Mouse (Mus musculus) erythroblast, adult 5-6 weeks (primary cell): ENCODE data around the gene Ltbp1. TPM values are rescaled to one million over a fixed set of nuclear protein-coding genes. Genes with fewer than 3 reads are reported as not detected.

Experiments
- ATAC-seq: replicated peaks from 2 replicates; pipeline ENCODE4 v1.8.0; 2016; ENCODE audit warnings: moderate number of reproducible peaks, mild to moderate bottlenecking, moderate TSS enrichment, inconsistent platforms; ENCODE audit not compliant: poor library complexity, low FRiP score, severe bottlenecking
- total RNA-seq, 2 experiments: library from RNA; stranded (forward) in 1 of 2; stranded (reverse) in 1 of 2; fragments of 150-400 nt in 1 of 2; fragments of 200-764, 138-1000 nt in 1 of 2; gene quantifications; 2 replicates each; pipeline versions ENCODE4 v1.2.3 to v1.2.4; 2015 to 2017; ENCODE audit warnings: low replicate concordance in 2 of 2

Gene Ltbp1
- total RNA-seq, 2 experiments from 2014 or later, result 0.51 TPM; not detected in 1

- ATAC-seq, result no peak
These were observed 318.4 kb downstream of the Ltbp1 start for GRCm38 (mm10) chr17:75323766-75324165.

GRCm38 (mm10) chr17:75328102-75328639 lies 322.8 kb downstream of the Ltbp1 start:
- ATAC-seq, result no peak

GRCm38 (mm10) chr17:75330366-75330765 lies 325.0 kb downstream of the Ltbp1 start:
- no peak for ATAC-seq

DNA sequence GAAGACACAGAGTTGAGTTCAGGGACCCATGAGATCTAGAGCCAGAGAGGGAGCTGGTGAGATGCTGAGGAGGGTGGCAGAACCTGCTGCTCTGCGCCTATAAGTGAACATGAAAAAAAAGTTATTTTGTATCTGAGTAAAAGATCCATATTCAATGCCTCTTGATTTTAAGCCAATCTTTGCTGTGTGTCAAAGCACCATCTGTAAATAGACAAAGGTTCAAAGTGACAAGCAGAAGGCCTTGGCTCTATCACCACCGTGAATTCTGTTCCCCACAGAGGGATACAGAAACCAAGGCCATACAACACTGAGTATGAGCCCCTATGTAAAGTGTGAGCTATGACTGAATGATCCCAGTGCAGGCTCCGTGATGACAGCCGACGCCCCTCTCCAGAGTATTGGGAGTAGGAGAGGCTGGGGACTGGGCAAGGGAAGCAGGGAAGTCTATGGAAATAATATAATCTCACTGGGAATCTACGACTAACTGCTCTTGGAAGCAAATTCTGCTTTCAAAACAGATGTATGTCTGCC lies 326.1 kb downstream of the Ltbp1 start:
- no peak for ATAC-seq

- ATAC-seq, result no peak
These were observed 326.9 kb downstream of the Ltbp1 start for GRCm38 (mm10) chr17:75332289-75332688.

DNA sequence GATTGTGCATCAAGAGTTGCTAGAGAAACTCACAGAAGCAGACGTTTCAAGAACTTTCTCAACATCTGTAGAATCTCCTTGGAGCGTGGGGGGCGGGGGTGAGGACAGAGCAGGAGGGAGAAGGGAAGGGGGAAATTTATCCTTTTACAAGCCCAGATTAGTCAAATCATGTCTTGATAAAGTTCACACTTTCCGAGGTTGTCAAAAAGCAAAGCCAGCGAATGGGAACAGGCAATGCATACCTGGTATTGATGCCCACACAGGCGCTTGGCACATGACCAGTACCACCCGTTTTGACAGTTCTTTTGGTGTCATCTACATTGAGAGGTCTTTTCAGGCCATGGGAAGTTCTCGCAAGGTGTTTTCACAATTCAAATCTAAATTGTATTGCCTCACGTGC lies 327.6 kb downstream of the Ltbp1 start:
- ATAC-seq, result no peak

GRCm38 (mm10) chr17:75333759-75334158 lies 328.4 kb downstream of the Ltbp1 start:
- ATAC-seq, result no peak

DNA sequence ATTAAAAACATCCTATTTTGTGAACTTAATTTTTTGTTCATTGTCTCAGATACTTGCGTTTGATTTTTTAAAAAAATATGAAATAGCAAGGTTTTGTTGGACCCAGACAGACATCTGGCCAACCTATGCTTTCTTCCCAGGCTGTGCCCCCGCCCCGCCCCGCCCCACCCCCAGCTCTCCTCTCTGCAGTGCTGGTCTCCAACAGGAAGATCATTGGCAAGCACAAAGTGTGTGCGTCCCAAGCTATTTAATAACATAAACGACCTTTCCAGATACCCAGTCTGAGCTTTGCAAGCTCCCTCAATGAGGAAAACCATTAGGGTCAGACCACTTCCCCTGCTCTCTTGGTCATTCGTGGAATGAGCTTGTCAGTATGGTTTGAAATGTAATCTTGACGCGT lies 330.3 kb downstream of the Ltbp1 start:
- ATAC-seq, result no peak

DNA sequence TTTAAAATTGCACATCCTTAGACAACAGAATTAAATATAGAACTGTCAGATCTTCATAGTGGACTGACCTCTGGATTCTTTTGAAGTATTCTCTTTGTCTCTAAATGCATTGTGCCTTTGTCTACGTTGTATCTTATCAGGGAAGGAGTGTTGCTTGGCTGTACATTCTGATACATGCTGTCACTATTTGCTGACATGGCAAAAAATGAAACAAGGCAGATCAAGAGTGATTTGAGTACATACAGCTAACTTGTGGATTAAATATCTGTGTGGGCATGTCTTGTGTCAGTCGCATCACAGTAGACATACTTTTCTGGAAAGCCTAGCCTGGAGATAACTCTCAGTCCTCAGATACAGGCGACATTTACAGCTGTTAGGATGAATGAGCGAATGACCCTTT lies 335.9 kb downstream of the Ltbp1 start:
- ATAC-seq, result no peak

DNA sequence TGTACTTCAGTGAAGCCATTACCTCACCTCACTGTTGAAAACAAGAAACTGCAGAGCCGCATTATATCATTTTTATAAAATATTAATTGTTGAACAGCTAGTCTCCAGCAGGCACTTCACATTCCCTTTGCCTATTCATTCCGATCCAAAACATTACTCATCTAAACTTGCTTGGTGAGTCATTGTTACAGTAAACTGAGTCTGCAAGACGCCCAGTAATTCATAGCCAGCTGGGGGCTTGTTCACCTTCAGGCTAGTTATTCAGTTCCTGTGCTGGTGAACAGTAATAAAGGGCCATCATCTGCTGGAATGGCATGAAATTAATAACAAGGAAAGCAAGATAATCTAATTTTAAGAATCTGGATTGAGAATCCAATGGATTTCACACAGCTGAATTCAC lies 339.7 kb downstream of the Ltbp1 start:
- no peak for ATAC-seq

DNA sequence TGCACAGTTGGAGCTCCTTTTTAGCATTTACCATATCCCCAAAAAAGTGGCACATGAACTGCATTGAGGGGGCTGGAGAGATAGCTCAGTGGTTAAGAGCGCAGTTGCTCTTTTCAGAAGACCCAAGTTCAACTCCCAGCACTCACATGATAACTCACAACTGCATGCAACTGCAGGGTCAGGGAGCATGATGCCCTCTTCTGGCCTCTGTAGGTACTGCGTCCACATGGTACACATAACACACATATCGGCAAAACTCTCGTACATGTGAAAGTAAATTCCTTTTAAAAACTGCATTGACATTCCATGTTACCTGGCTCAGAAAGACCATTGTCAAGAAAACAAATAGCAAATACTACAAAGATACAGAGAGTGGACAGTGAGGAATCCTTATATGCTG lies 342.0 kb downstream of the Ltbp1 start:
- ATAC-seq, result no peak

DNA sequence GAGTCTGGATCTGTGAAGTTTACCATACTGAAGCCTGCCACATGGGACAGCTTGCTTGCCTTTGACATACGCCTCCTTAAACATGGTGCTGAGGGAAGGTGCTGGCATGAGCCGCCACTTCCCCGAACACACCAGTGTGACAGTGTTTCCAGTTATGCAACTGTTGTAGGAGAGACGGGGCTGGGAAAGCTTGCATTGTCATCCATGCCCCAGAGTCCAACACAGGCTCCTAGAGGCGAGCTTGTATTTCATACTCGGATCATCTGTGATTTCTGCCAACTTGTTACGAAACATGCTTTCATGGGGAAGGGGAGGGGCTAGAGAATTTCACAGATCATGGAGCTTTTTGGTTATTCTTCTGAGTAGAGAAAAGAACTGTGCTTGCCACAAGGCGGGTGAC lies 343.7 kb downstream of the Ltbp1 start:
- ATAC-seq, result no peak

DNA sequence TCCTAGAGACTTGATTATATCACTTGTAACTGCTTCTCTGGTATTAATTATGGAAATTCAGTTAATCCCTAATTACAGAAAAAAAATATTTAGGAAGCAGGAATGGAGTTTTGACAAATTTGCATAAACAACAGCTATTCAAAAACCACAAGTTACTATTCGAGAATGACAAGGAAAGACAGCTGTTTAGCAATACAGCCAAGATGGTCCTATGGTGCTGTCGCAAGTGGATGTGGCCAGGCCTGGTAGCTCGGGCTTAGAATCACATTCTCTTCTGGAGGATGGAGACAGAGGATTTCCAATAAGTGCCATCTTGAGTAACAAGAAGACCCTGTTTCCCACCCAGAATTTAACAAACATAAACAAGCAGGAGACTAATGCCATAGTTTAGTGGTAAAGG lies 344.2 kb downstream of the Ltbp1 start:
- no peak for ATAC-seq

- ATAC-seq, result no peak
These were observed 348.0 kb downstream of the Ltbp1 start for GRCm38 (mm10) chr17:75353323-75353722.

DNA sequence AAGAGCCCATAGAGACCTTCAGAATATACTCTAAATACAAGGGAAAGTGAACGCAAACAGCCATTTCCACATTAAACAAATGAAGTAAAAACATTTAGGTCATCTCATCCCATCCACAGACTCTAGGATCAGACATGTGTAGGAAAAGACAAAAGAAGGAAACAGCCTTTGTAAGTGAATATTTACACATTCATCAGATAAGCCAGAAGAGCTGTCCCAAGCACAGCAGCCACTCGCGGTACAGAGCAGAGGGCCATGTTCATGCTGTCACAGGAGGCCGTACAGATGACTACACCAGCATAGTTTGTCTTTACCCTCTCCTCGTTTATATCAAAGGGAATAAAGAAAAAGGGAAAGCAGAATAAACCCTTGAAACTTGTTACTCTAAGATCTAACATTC lies 350.1 kb downstream of the Ltbp1 start:
- ATAC-seq, result no peak

DNA sequence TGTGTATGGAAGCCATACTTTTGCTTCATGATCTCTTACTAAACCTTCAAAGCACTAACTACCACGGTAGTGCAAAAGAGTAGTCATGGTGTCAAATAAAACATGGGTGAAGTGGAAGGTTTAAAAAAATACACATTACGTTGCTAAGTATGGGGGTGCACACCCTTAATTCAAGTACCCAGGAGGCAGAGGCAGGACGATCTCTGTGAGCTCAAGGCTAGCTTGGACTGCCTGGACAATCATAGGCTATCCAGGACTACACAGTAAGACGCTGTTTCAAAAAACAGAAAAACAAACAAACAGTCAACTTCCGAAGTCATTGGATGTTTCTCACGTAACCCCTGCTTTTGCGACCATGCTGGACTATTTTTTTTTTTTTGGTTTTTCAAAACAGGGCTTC lies 354.7 kb downstream of the Ltbp1 start:
- ATAC-seq, result no peak

DNA sequence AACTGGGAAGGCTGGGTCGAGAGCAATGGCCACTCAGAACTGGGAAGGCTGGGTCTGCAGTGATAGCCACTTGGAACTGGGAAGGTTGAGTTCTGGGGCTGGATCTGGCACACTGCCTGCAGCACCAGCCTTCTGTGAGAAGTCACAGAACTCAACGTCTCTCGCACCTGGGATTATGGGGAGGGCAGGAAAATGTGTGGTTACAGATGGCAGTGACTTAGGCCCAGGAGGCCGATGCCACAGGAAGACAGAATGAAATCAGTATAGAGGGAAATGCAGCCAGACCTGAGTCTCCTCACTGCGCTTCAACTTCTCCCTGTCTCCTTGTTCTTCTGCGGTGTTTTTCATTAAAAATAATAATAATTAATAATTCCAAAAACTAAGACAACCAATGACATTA lies 361.0 kb downstream of the Ltbp1 start:
- ATAC-seq, result no peak

DNA sequence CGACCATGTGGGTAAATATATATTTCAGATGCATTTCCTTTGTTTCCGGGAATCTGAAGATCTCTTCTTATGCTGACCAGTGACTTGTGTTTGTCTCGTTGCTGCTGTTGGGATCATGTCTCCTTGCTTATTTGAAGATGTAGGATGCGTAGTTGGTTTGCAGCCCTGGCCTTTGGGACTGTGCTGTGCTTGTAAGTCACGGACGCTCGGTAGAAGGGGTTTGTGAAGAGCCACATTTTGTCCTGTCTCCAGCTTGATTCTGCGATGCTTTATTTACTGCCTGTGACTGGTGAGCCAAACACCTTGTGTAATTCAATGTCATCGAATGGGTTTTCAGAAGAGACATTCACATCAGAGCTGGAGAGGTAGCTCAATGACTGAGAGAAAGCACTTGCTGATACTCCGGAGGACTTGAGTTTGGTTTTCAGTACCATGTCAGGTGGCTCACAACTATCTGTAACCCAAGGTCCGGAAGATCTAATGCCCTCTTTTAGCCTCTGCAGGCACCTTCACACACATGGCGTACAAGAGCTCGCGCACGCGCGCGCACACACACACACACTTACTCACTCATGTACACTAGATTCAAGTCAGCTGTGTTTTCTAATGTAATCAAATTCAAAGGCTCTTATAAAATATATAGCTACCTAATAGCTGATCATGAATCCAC lies 362.3 kb downstream of the Ltbp1 start:
- no peak for ATAC-seq

- ATAC-seq, result no peak
These were observed 363.2 kb downstream of the Ltbp1 start for GRCm38 (mm10) chr17:75368580-75368979.

- ATAC-seq, result no peak
These were observed 364.0 kb downstream of the Ltbp1 start for GRCm38 (mm10) chr17:75369351-75369750.

- ATAC-seq, result no peak
These were observed 364.8 kb downstream of the Ltbp1 start for GRCm38 (mm10) chr17:75370120-75370519.

DNA sequence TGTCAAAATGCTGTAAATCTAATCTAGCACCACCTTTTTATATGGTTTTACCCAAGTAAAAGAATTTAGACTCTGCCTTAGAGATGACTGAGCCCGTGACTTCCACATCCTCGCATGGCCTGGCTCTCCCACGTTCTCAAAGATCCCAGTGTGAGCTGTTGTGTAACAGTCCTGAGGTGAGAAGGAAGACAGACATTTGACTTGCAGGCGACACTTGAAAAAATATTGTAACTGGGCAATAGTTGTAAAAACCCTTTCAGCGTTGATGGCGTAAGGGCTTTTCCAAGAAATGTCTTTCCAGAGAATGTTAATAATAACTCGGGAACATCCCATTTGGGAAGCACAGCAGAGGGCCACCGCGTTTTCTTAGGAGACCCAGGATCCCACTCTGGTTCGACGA lies 366.3 kb downstream of the Ltbp1 start:
- no peak for ATAC-seq
